Mouse (Mus musculus) CH12.LX (cell line): Measurements from ENCODE around the gene Rbpjl. TPM values are rescaled to one million over a fixed set of nuclear protein-coding genes. Genes with fewer than 3 reads are reported as not detected.

ENCODE experiments used
- DNase-seq: peaks from one replicate; pipeline ENCODE4 v3.0.0-alpha.2; 2013; ENCODE audit errors: extremely low read depth
- H3K27ac ChIP-seq: 2 replicates; pipeline ENCODE4 v1.5.1; 2012; ENCODE audit warnings: low read depth, mild to moderate bottlenecking, control low read depth, moderate library complexity; ENCODE audit not compliant: insufficient read depth
- H3K27me3 ChIP-seq: replicated peaks from 2 replicates; pipeline ENCODE3; 2012; ENCODE audit warnings: inconsistent platforms
- H3K36me3 ChIP-seq, 2 experiments: replicated peaks in 1 of 2; 2 replicates each; pipeline versions ENCODE3 to v1.6.1; 2012; ENCODE audit warnings: inconsistent platforms in 1 of 2, low read length in 1 of 2, mild to moderate bottlenecking in 1 of 2, mixed read lengths in 1 of 2, moderate library complexity in 1 of 2; ENCODE audit not compliant: control insufficient read depth in 1 of 2, insufficient read depth in 1 of 2
- H3K4me1 ChIP-seq, 2 experiments: 2 replicates each; pipeline ENCODE4 v1.6.1; 2012; ENCODE audit warnings: inconsistent platforms in 1 of 2, moderate library complexity in 1 of 2; ENCODE audit not compliant: insufficient read depth in 2 of 2, control insufficient read depth in 1 of 2
- H3K4me2 ChIP-seq: 2 replicates; pipeline ENCODE4 v1.6.1; 2012; ENCODE audit warnings: low read depth, mild to moderate bottlenecking, control low read depth; ENCODE audit not compliant: poor library complexity, insufficient read depth, severe bottlenecking
- H3K4me3 ChIP-seq, 3 experiments: fragments of 150-350 bp in 1 of 3; sonication (generic) in 1 of 3; replicated peaks in 1 of 3; 2 replicates each; pipeline versions ENCODE3 to v1.5.1; 2011 to 2012; ENCODE audit warnings: low read depth in 2 of 3, low read length in 2 of 3, mild to moderate bottlenecking in 2 of 3, moderate library complexity in 2 of 3, control low read depth in 1 of 3, improper control_type of control experiment in 1 of 3, inconsistent platforms in 1 of 3, mixed read lengths in 1 of 3; ENCODE audit not compliant: poor library complexity in 1 of 3
- H3K79me2 ChIP-seq: replicated peaks from 2 replicates; pipeline ENCODE4 v1.6.1; 2012; ENCODE audit warnings: mild to moderate bottlenecking, moderate library complexity; ENCODE audit not compliant: control insufficient read depth, poor library complexity, insufficient read depth, severe bottlenecking; ENCODE audit errors: extremely low read depth
- H3K9ac ChIP-seq: 2 replicates; pipeline ENCODE4 v1.6.1; 2012; ENCODE audit warnings: low read depth, mild to moderate bottlenecking, control low read depth, moderate library complexity; ENCODE audit not compliant: insufficient read depth
- H3K9me3 ChIP-seq: replicated peaks from 2 replicates; pipeline ENCODE3; 2012; ENCODE audit warnings: low read length, inconsistent platforms, mixed read lengths
- CTCF ChIP-seq, 2 experiments: IDR thresholded peaks in 1 of 2; conservative IDR thresholded peaks in 1 of 2; 2 replicates each; pipeline ENCODE4 v1.5.1; 2011 to 2012; ENCODE audit warnings: low read depth in 2 of 2, low read length in 2 of 2, improper control_type of control experiment in 1 of 2, inconsistent platforms in 1 of 2, mild to moderate bottlenecking in 1 of 2, moderate library complexity in 1 of 2
- ELF1 ChIP-seq: IDR thresholded peaks from 2 replicates; pipeline ENCODE4 v1.6.1; 2014; ENCODE audit warnings: low read depth, mild to moderate bottlenecking, inconsistent platforms, low read length, improper control_type of control experiment
- ETS1 ChIP-seq: conservative IDR thresholded peaks from 2 replicates; pipeline ENCODE4 v1.6.1; 2012; ENCODE audit warnings: low read depth, mild to moderate bottlenecking, inconsistent platforms, low read length, improper control_type of control experiment, moderate library complexity
- IRF4 ChIP-seq: IDR thresholded peaks from 2 replicates; pipeline ENCODE4 v1.6.1; 2014; ENCODE audit warnings: low read depth, mild to moderate bottlenecking, inconsistent platforms, low read length, improper control_type of control experiment
- JUN ChIP-seq: IDR thresholded peaks from 2 replicates; pipeline ENCODE4 v1.6.1; 2011; ENCODE audit warnings: low read depth, mild to moderate bottlenecking, low read length, improper control_type of control experiment, moderate library complexity; ENCODE audit not compliant: insufficient read depth
- KAT2A ChIP-seq: IDR thresholded peaks from 2 replicates; pipeline ENCODE4 v1.6.1; 2012; ENCODE audit warnings: low read length, improper control_type of control experiment, inconsistent platforms; ENCODE audit not compliant: insufficient replicate concordance
- MAFK ChIP-seq: IDR thresholded peaks from 2 replicates; pipeline ENCODE4 v1.6.1; 2011; ENCODE audit warnings: low read length, improper control_type of control experiment; ENCODE audit not compliant: insufficient replicate concordance
- MAX ChIP-seq: IDR thresholded peaks from 2 replicates; pipeline ENCODE4 v1.6.1; 2011; ENCODE audit warnings: low read length, improper control_type of control experiment
- MAZ ChIP-seq: IDR thresholded peaks from 2 replicates; pipeline ENCODE4 v1.6.1; 2012; ENCODE audit warnings: low read depth, mild to moderate bottlenecking, inconsistent platforms, low read length, improper control_type of control experiment, moderate library complexity
- MXI1 ChIP-seq: IDR thresholded peaks from 2 replicates; pipeline ENCODE4 v1.6.1; 2011; ENCODE audit warnings: mild to moderate bottlenecking, low read depth, low read length, improper control_type of control experiment
- NRF1 ChIP-seq: IDR thresholded peaks from 2 replicates; pipeline ENCODE4 v1.6.1; 2014; ENCODE audit warnings: low read depth, mild to moderate bottlenecking, inconsistent platforms, low read length, improper control_type of control experiment, moderate library complexity
- PAX5 ChIP-seq: IDR thresholded peaks from 2 replicates; pipeline ENCODE4 v1.6.1; 2012; ENCODE audit warnings: low read length, inconsistent platforms, mixed read lengths
- SIN3A ChIP-seq: IDR thresholded peaks from 2 replicates; pipeline ENCODE4 v1.6.1; 2012; ENCODE audit warnings: low read length, improper control_type of control experiment, inconsistent platforms
- TBP ChIP-seq: conservative IDR thresholded peaks from 2 replicates; pipeline ENCODE4 v1.6.1; 2011; ENCODE audit warnings: low read depth, low read length, improper control_type of control experiment
- TCF12 ChIP-seq: IDR thresholded peaks from 2 replicates; pipeline ENCODE4 v1.6.1; 2014; ENCODE audit warnings: low read depth, mild to moderate bottlenecking, inconsistent platforms, low read length, improper control_type of control experiment
- UBTF ChIP-seq: IDR thresholded peaks from 2 replicates; pipeline ENCODE4 v1.6.1; 2012; ENCODE audit warnings: low read depth, mild to moderate bottlenecking, inconsistent platforms, low read length, improper control_type of control experiment, moderate library complexity
- ZMIZ1 ChIP-seq: IDR thresholded peaks from 2 replicates; pipeline ENCODE4 v1.6.1; 2012; ENCODE audit warnings: low read depth, mild to moderate bottlenecking, inconsistent platforms, low read length, improper control_type of control experiment
- dilution Hi-C: fragments of 300-500 bp; cut with MboI; formaldehyde crosslinking; loops from 2 replicates; pipeline ENCODE4 v1.14.3; 2020; ENCODE audit warnings: low sequenced_read_pairs; ENCODE audit not compliant: extremely low pct_unique_long_range_greater_than_20kb, extremely low pct_ligation_motif_present
- in situ Hi-C: fragments of 300-500 bp; cut with MboI; formaldehyde crosslinking; loops from 3 replicates; pipeline ENCODE4 v1.14.3; 2019; ENCODE audit warnings: low sequenced_read_pairs, low pct_ligation_motif_present, low pct_unique_long_range_greater_than_20kb, mixed read lengths
- polyA plus RNA-seq: library from polyadenylated mRNA; unstranded; fragments of >175 nt; gene quantifications from 2 replicates; pipeline ENCODE4 v1.2.1, GENCODE M21; 2012; ENCODE audit warnings: low read depth; ENCODE audit not compliant: insufficient read length
- total RNA-seq, 2 experiments: library from RNA; depleted of rRNA; stranded (reverse); fragments of 300-350 nt in 1 of 2; fragments of >200 nt in 1 of 2; gene quantifications; 2 replicates each; pipeline ENCODE4 v1.2.3; 2012 to 2014

Gene Rbpjl
- total and polyA plus RNA-seq, 3 experiments: 0.08 TPM; not detected in 2

DNA sequence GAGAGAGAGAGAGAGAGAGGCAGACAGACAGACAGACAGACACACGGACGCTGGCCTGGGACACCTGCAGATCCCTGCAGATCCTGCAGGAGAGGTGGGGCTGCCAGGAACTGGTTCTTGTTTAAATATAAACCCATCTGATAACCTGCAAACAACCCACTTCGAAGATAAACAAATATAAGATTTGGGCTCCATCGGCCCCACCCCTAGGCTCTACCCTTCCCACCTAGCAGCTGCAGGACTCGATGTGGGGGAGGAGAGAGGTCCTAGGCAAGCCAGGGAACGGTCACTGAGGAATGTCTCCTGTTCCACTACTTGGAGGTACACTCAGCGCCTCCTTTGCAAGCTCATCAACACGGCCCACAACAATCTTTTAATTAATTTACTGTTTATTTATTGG, 35.3 kb downstream of the Rbpjl start:
- H3K27ac ChIP-seq: no peak overlapping the region
- no peaks in the 10 kb centered on the region for H3K27me3 ChIP-seq
- DNase-seq: no peak
- no peak overlapping the region for H3K4me3 ChIP-seq
- peaks cover 0 to 36% of the 10 kb centered on the region in 2 experiments for H3K36me3 ChIP-seq
- no peaks in the 10 kb centered on the region for H3K9me3 ChIP-seq
- H3K9ac ChIP-seq: no peak overlapping the region
- H3K79me2 ChIP-seq: peaks cover 56% of the 10 kb centered on the region
- H3K4me2 ChIP-seq: no peak overlapping the region
- H3K4me1 ChIP-seq: peaks cover 28 to 74% of the 10 kb centered on the region in 2 experiments
- no peak for TF ChIP-seq ZMIZ1
- in situ Hi-C loops (no loop called here), dilution Hi-C loops (no loop called here)

DNA sequence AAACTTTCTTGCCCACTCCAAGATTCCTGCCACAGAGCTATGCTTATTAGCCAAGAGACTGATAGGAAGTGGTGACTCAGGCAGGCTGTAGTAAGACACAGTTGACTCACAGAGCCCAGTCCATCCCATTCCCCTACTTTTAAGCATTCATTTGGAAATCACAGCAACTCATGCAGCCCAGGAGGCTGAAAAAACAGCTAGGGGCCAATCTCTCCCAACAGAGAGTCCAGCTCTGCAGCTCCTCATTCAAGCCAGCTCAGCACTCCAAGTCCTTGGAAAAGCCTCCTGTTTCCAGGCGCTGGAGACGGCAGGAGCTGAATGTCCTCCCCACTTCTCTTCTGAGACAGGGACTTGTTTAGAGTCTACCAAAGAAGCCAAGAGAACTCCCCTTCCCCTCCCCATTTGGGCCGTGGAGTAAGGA, 36.1 kb downstream of the Rbpjl start:
- Histone ChIP-seq H3K27ac (no peak overlapping the region), H3K9me3 (no peaks in the 10 kb centered on the region), H3K9ac (no peak overlapping the region), H3K79me2 (peaks cover 49% of the 10 kb centered on the region), H3K27me3 (peaks cover 2% of the 10 kb centered on the region), H3K4me1 (peaks cover 36 to 82% of the 10 kb centered on the region in 2 experiments), H3K4me2 (no peak overlapping the region), H3K4me3 (no peak overlapping the region), H3K36me3 (peaks cover 0 to 29% of the 10 kb centered on the region in 2 experiments)
- TF ChIP-seq IRF4 (no peak), MAZ (no peak), UBTF (no peak), MAX (no peak), MXI1 (no peak), TBP (no peak), PAX5 (no peak), CTCF (conservative IDR thresholded peaks at IDR 0.05 in 1 of 2, IDR thresholded peaks at IDR 0.05 in 1 of 2; ENCODE audit: low read depth in 2 of 2, low read length in 2 of 2) (no peak), MAFK (no peak), NRF1 (no peak), ELF1 (no peak), JUN (no peak), ETS1 (no peak)
- DNase-seq: no peak
- dilution Hi-C loops (no loop called here), in situ Hi-C loops (no loop called here)

DNA sequence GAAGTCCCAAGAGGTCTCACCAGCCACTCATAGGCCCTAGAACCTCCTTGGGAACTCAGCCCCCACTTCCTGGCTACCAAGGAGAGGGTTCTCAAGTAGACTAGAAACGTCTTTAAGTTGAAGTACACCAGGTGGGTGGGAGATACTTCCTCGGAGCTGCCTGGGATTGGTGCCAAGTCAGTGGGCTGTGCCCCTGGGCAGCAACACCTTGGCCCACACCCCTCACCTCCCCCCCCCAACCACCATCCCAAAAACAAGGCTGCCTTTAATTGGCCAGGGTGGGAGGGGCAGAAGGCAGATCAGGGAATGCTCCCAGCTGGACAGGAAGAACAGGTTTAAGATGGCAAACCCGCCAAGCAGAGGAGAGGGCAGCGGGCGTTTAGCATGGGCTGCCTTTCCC, 37.4 kb downstream of the Rbpjl start:
- Histone ChIP-seq H3K27ac (no peak overlapping the region), H3K27me3 (peaks cover 7% of the 10 kb centered on the region), H3K4me2 (peak overlapping the region; percentile 77; the same call in 1 of the 2 replicates), H3K9ac (no peak overlapping the region; the same call in 1 of the 2 replicates), H3K4me1 (peaks cover 35 to 81% of the 10 kb centered on the region in 2 experiments), H3K4me3 (peak overlapping the region in 1 of 3 experiments; percentile 58), H3K9me3 (no peaks in the 10 kb centered on the region), H3K79me2 (peaks cover 39% of the 10 kb centered on the region), H3K36me3 (peaks cover 0 to 19% of the 10 kb centered on the region in 2 experiments)
- TF ChIP-seq JUN (no peak), MAZ (no peak), CTCF (conservative IDR thresholded peaks at IDR 0.05 in 1 of 2, IDR thresholded peaks at IDR 0.05 in 1 of 2; ENCODE audit: low read depth in 2 of 2, low read length in 2 of 2) (no peak), KAT2A (no peak), TCF12 (no peak), SIN3A (no peak), MAFK (no peak)
- dilution Hi-C loops: no loop called here
- in situ Hi-C loops: no loop called here
- no peak for DNase-seq
